Mouse (Mus musculus): ENCODE measurements around the gene Cxadr.
A peak's percentile ranks its signal among the peaks of the same experiment; 100 is the strongest.

Gene Cxadr

DNA sequence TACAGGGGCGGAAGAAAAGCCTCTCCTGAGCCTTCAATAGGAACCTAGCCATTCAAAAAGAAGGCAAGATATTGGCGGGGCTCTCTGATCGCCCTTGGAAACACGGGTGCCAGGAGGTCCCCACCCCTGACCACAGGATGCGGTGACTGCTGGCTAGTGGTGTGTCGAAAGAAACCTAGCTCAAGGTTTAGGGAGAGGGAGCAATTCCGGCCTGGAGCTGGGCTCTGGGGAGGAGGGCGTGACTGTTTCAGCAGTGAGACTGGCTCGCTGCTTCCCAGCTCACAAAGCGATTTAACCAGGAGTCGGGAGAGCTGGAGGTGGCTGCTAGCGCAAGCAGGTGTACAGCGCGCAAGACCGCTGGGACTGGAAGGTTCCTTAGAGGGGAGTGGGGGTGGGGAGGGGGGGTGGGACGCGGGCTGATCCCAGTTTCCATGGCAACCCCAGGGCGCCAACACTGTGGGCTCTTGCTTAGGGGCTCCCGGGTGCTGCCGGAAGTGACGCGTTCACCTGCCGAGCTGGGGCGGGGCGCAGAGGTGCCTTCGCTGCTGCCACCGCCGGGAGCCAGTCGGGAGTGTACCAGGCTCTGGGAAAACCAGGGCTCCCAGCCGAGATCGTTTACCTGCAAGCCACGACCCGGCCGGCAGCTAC is at the start of gene Cxadr:
Gene Cxadr, plus strand, starts transcription at position 307 of the 648 bp plus-strand sequence.
- no peak for DNase-seq (ENCODE audit: low read depth)

DNA sequence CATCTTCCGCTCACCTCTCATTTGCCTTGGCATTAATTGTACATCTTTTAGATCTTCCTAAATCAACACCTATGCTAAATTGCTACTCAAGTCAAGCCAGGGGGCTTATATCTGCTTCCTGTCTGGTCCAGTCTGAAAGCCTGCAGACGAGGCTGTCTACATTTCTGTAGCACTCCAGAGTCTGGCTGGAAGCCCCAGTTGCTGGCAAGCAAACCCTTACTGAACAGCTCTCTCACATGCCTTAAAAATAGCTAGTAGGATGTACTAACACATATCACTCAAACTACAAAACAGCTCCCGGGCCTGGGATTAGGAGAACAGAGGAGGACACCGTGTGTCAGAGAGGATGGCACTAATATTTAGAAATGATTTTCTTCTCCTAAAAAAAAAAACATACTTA is 42.3 kb upstream of the Cxadr start:
- no peak for DNase-seq (ENCODE audit: low read depth)

DNA sequence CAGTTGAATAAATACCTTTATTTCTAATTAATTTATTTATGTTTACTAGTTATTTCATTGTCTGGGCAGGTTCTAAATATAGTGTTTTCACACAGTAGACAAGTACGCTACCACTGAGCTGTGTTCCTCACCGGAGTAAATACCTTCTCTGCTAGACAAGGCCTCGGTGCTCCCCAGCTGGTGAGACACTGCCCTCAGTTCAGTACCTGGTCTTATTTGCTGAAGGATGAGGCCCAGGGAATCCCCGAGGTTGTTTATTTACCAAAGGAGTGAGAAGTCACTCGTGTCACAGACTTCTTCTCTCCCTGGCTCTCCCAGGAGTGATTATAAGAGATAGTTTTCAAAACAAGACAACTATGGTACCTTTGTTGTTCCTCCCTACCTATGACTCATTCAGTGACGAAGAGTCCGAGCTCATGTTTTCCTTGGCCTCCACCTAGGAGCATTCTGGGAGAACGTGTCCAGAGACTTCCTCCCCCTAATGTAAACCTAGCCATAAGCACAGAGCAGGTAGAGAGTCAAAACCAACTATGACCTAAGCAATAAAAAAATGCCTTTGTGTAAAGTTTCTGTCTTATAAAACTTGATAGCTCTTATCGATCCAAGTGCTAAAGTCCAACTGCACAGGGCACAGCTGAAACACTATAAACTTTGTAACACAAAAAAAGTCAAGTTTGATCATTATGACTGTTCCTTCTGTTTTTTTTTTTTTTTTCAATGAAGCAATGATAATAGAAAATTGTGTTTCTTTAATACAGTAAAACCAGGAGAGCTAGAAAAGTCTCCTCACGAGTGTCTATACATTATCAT is 41.0 kb upstream of the Cxadr start:
- DNase-seq (ENCODE audit: low read depth), result no peak

DNA sequence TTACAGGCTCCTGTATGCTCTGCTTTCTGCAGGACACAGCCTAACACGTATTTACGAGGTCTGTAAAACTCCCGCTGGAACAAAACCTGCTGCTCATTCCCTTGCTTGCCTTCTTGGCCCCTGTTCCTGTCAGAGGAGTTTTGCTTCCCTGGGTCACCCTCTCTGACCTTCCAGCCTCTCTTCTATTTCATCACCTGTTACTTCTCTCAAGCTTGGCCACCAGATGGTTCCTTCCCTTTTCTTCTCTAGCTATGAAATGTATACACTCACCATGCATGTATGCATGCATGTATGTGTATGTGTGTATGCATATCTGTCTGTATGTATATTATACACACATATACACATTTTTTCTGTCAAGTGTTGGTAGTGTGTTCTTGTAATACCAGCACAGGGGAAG is 39.8 kb upstream of the Cxadr start:
- DNase-seq (ENCODE audit: low read depth), result no peak

DNA sequence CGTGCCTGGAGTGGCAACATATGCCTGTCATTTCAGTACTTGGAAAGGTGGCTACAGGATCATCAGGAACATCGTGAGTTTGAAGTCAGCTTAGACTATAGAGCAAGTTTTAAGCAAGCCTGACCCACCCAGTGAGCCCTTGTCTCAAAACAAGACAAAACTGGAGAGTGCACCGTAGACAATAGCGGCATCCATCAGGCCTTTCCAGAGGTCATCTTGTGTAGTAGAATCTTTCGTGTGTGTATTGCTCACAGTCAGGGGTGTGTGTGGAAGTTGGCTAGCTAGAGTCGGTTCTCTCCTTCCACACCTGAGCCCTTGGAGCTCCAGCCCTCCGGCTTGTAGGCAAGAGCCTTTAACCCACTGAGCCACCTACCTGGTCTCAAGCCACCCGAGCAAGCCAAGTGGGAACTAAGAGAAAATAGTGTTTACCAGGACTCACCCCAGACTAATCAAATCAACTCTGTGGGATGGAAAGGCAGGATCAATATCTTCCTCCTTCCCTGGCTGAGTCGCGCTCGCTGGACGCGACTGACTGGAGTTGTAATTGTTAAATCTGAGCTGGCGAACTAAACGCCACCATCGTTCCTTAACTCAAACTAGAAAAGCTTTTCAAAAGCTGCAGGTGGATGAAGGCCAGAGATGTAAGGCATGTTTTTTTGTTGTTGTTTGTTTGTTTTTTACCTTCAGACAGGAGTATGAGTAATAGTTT is 36.7 kb upstream of the Cxadr start:
- DNase-seq (ENCODE audit: low read depth), result no peak

DNA sequence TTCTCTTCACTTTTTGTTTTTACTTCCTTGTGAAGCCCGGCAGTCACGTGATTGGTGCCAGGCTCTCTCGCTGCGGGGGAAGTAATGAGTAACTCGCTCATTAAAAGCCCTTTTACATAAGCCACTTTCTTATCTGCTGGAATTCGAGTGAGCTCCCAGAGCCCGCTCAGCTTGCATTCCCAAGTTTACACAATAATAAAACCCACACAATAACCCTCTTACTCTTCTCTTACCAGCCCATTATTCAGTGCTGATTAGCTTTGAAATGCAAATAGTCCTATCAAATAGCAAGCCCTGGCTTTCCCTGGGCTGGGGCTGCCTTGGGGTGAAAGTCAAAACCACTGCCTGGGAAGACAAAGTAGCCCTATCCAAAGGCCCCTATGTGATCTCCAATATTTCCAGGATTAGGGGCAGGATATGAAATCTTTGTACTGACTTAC is 36.1 kb upstream of the Cxadr start:
- no peak for DNase-seq (ENCODE audit: low read depth)

DNA sequence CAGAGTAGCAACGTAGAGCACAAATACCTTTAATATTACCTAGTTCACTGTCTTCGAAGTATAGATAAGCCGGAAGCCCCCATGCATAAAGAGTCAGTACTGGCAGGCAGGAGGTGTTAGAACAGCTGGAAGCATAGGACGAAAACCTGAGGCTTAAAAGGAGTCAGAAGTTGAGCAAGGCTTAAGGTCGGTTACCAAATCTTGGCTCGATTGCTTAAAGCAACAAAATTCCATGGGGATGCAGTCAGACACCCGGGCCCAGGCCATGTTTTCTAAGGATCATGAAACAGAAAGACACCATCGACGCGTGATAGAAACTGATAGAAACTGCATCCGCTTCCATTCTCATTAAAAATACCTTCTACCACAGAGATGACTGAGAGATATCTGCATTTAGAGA is 35.5 kb upstream of the Cxadr start:
- no peak for DNase-seq (ENCODE audit: low read depth)

DNA sequence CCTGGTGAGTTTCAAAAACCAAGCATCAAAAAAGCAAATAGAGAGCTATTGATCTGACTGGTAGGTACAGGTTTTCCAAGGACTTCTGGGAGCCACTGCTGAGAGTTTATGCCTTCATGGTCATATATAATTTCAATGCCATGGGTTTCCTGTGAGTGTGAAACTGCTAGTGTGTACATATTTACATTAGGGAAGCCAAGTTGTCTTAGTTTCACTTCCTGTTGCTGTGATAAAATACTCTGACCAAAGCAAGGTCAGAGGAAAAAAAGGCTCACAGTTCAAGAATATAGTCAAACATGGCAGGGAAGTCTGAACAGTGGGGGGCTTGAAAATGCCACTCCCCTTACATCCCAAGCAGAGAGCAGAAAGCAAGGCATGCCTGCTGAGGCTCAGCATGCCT is 33.8 kb upstream of the Cxadr start:
- DNase-seq (ENCODE audit: low read depth), result no peak

DNA sequence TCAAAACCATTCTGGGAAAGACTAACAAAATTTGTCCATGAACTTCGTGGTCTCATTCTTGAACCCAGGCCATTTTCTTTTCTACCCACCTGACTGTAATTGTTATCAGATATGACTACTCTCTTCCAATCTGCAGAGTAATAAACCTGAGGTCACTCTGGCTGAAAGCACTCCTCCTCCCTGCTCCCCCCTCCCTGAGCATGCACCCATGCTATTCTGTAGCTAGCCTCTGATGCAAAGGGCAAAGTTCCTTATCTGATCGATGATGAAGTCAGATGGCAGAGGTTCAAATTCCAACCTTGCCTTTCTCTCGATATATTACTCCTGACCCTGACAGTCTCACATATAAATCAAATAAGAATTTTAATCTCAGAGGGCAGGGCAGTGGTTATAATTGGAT is 33.1 kb upstream of the Cxadr start:
- no peak for DNase-seq (ENCODE audit: low read depth)

DNA sequence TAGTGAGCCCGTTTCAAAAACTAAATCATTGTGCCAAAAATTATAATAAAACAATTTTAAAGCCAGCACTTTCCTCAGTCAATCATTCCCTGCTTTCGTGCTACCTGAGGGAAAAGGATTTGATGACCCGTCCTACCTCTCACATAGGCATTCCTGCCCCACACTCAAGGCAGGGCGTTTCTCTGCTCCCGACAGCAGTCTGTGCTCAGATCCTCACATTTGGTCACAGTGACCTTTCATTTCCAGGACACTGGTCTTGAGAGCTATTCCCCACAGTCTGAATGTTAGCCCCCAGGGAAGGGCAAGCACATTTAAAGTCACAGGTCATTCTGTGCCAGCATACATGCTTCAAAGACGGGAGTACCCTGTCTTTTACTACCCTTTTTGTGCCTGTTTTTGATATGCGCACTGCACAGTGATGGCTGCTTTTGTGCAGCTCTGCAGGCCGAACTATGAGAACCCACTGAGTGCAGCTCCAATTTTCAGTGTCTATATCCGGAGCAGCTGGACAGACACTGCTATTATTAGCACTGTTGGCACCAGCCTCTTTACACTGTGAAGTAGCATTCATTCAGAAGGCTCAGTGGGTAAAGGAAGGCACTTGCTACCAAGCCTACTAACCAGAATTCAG is 26.3 kb upstream of the Cxadr start:
- DNase-seq (ENCODE audit: low read depth), result no peak

DNA sequence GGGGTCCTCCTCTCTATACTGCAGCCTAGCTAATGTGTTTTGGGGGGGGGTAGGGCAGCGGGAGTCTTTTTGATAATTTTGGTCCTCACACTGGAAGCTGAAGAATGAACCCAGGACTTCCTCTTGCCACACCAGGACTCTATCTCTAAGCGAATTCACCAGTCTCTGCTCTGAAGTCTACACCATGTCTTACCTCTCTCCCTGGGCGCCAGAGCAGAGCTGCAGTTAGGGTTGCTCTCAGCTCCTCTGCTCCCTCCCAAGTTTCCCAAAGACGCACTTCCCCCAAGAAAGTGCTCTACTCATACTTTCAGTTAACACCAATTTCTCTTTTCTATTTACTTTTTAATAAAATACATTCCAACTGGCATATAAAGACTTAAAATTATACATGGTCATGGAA is 23.7 kb upstream of the Cxadr start:
- no peak for DNase-seq (ENCODE audit: low read depth)

DNA sequence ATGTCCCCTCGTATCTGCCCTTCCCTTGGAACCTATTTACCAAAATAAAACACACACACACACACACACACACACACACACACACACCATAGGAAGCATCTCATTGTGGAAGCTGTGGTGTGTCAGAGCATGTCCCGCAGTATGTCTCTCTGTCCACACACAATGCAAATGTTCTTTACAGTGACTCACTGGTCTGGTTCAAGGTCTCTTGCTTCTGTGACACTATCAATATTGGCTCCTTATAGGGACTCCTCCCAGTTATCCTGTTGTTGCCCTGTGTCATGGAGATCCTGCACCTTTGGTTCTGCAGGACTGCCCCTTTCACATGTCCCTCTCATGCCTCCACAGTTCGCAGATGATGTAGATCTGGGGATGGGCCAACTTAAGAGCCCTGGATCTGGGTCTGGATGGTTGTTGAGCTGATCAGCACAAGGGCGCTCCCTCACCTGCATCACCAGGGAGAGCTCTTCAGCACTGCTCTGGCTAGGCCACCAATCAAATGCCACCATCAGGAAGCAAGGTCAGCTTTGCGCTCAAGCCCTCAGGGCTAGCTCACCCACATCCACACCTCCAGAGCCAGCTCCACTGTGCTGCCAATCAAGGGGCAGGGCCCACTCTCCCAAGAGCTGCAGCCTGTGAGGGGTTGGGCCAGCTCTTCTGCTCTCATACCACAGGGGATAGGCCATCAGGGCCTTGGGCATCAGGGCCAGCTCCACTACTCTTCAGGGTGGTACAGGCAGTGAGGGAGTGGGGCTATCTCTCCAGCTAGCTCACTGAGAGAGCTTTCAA is 21.0 kb upstream of the Cxadr start:
- no peak for DNase-seq (ENCODE audit: low read depth)

DNA sequence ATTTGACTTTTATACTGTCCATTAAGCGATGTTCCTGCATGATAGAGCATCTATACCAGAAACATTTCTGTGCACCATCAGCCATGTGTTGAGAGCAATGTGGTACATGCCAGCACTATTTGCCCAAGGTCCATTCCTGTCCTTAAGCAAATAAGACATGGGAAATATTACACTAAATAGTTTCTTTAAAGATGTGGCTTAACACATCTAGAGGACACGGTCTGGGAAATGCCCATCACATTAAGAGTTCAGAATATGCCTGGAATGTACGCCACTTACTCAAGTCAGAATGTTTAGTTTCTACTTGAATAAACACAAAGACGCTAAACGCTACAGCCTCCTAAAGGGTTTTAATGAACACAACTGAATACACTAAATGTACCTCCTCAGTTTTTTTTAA is 18.1 kb upstream of the Cxadr start:
- DNase-seq (ENCODE audit: low read depth), result no peak

DNA sequence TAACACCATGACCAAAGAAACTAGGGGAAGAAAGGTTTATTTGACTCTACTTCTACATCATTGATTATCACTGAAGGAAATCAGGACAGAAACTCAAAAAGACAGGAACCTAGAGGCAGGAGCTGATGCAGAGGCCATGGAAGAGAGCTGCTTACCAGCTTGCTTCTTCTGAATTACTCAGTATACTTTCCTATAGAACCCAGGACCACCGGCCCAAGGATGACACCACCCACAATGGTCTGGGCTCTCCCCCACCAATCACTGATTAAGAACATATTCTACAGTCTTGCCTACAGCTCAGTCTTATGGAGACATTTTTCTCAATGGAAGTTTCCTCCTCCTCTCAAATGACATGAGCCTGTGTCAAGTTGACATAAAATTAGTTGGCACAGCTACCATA is 7.2 kb upstream of the Cxadr start:
- no peak for DNase-seq (ENCODE audit: low read depth)

DNA sequence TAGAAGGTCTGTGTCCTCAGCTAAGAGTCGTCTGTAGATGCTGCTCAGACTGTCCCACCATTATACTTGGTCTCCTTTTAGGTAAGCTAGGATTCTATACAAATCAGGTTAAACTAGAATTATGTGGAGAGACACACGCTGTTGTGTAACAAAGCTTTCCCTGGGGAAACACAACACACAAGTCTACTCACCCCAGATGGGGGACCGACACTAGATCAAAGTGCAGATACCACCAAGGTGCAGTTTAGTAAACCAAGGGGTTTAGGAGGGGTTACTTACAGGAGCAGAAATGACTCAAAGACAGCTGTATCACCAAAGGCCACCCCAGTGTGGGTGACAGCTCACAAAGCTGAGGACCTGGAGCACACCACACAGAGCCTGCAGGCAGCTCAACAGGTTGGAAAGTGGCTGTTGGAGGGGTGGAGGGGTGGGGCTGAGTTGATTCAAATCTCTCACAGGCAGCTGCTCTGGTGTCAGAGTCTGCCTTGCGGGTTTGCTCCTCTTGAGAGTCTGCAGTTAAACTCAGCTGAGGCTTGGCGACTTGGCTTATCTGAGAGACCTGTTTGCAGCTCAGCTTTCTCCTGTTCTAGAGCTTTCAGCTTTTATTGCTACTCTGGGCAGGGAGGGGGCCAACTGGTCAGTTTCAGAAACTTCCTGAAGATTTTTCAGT is 6.5 kb upstream of the Cxadr start:
- DNase-seq (ENCODE audit: low read depth), result peak; percentile 25

DNA sequence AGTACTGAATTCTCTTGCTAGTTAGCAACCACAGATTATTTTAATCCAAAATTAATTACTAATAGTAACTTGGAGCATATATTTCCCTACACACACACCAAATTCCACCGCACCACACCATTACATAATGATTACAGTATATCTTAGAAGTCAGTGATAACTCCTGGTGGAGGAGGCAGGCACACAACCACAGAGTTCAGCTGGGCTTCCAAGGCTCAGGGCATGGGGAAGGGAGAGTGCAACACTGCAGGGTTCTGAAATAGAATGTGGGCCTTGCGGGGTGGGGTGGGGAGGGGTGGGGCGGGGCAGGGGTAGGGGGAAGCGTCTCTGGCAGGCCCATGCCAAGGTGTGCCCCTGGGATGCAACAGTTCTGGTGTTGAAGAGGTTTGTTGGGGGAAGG is 5.7 kb upstream of the Cxadr start:
- DNase-seq (ENCODE audit: low read depth), result no peak

DNA sequence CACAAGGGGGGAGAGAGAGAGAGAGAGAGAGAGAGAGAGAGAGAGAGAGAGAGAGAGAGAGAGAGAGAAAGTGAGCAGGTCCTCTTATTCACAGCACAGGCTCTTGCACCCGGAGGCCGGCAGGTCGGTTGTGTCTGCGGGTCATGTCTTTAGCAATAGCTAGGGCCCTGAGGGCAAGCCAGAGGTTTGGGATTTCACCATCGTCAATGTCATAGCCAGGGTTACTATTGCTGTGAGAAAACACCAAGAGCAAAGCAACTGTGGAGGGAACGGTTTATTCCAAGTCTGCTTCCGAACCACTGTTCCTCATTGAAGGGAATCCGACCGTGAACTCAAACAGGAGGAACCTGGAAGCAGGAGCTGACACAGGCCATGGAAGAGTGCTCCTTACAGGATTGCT is 5.2 kb upstream of the Cxadr start:
- DNase-seq (ENCODE audit: low read depth), result no peak

DNA sequence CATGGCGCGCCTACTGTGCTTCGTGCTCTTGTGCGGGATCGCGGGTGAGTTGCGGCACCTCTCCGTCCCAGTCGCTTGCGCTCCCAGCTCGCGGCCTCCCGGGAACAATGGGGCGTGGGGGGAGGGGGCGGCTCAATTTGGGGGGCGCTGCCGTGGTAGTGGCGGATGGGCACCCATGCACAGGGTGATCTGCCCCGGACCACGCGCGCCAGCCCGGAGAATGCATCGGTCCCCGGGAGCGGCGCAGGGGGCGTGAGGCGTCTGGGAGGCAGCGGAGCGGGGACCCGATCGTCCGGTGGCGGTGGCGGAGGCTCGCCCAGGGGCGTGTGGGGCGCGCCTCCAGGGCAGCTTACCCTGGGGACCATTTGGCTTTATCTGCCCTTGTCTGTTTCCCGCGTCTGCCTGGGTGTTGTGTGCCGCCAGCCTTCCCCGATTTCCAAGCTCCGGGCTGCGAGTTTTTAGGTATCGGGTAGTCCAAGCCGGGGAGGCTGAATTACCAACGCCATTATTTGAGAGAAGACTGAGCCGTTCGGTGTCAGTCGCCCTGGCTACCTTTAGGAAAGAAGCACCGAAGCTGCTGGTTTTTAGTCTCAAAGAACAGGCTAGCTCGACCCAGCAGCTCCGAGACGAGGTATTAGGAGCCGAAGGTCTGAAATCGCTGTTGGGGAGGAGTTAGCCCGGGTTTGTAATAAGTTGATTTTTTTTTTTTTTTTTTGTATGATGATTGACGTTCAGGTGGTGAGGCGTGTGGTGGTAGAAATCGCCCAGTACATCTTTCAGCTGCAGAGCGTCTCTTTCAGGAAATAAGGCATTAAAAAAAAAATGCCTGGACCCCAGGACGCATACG is 765 bp downstream of the Cxadr start:
- no peak for DNase-seq (ENCODE audit: low read depth)

DNA sequence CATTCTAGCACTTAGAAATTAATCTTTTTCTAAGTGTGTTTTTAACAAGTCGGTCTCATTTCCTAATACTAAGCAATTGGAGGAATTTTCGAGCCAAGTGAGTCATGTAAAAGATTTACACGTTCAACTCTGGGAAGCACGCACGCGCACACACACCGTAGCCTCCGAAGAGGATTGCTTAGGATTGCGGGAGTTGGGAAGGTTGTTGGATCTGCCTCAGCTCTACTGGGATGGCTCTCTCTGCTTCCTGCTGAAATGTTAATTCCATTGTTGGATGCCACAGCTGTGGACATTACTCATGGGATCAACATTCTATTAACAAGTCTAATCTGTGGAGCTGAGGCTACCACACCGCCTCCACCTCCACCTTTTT is 1.4 kb downstream of the Cxadr start:
- no peak for DNase-seq (ENCODE audit: low read depth)

DNA sequence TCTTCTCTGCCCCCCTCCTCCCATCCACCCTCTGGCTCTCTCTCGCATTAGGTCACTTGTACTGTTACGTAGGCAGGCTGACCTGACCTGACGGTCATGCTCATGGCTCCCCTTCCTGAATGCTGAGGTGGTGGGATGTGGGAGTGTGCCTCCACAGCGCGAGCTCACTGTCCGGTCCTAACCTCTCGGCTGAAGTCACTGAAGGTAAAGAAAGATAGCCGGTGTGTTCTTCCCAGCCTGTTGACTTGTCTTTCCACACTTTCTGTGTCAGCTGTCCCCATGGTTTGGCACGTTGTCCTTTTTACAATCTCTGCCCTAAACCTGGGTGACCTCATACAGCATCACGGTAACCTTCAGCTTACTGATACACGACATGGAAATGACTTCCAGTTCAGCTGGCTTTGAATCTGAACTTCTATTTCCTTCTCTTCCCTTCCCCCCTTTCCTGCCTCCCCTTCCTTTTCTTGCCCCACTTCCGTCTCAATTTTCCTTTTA is 4.4 kb downstream of the Cxadr start:
- DNase-seq (ENCODE audit: low read depth), result no peak

Data from c-Kit-positive CD71-positive TER-119-negative erythroid progenitor cells, embryonic 14.5 days (primary cell).